Mouse (Mus musculus) Patski (cell line): ENCODE results near the gene Olfr170. TPM values are rescaled to one million over a fixed set of nuclear protein-coding genes. Genes with fewer than 3 reads are reported as not detected.
"Not testable (repeated sequence)": the region's sequence is repeated elsewhere in the genome, so short reads cannot be mapped to it uniquely, and the experiment has no call there.

Source experiments
- ATAC-seq: fragments of 100-300 bp; one replicate; pipeline ENCODE4 v1.8.0; 2021
- CTCF ChIA-PET: fragments of 350-600 bp; sonication (Branson Sonifier 250); formaldehyde crosslinking; loops from one replicate; lab custom pipeline; 2022; ENCODE audit warnings: inconsistent platforms; lab: Charles Lee
- POLR2A ChIA-PET: fragments of 350-600 bp; sonication (Branson Sonifier 250); formaldehyde crosslinking; loops from one replicate; lab custom pipeline; 2022; ENCODE audit warnings: antibody characterized with exemption, inconsistent platforms; lab: Charles Lee
- DNase-seq: peaks from one replicate; pipeline ENCODE4 v3.0.0-alpha.2; 2011; ENCODE audit warnings: low read depth, low spot score
- H3K27me3 ChIP-seq: fragments of 371-371 bp; one replicate; pipeline ENCODE4 v1.5.1; 2021
- CTCF ChIP-seq: fragments of 100-300 bp; IDR thresholded peaks from one replicate; pipeline ENCODE4 v1.5.1; 2021
- in situ Hi-C: fragments of 300-500 bp; cut with MboI; formaldehyde crosslinking; loops from 3 replicates; pipeline ENCODE4 v1.11.1; 2018; ENCODE audit warnings: low pct_unique_long_range_greater_than_20kb, mixed read lengths
- polyA plus RNA-seq: library from polyadenylated mRNA; unstranded; gene quantifications from one replicate; pipeline ENCODE4 v1.2.3, GENCODE M21; 2021

Olfr170 gene
- not detected for polyA plus RNA-seq

GRCm38 (mm10) chr16:19611782-19612181 is at the start of gene Olfr170:
Olfr170 (minus strand) TSS chr16:19611882.
- ATAC-seq, DNase-seq, CTCF ChIA-PET, H3K27me3 ChIP-seq, POLR2A ChIA-PET: not testable (repeated sequence)
- in situ Hi-C loops = loop anchor here (5.0 kb wide), 1 partner anchor 44 kb away; no protein-coding TSS in a partner anchor

- ATAC-seq (no peak), DNase-seq (no peak)
- POLR2A ChIA-PET = no interaction called here
- no peak for TF ChIP-seq CTCF
- CTCF ChIA-PET = no interaction called here
- H3K27me3 ChIP-seq = peaks cover 15% of the 10 kb centered on the region
- in situ Hi-C loops = no loop called here
Measured at GRCm38 (mm10) chr16:19629816-19630215, 18.1 kb upstream of the Olfr170 start, which contains the start of gene Olfr171. Olfr171 (minus strand) TSS chr16:19629916.

GRCm38 (mm10) chr16:19603166-19603565 is 8.5 kb downstream of the Olfr170 start:
- TF ChIP-seq CTCF = no peak
- no peak for ATAC-seq
- no peak for DNase-seq
- ChIA-PET CTCF (no interaction called here), POLR2A (no interaction called here)
- in situ Hi-C loops = no loop called here
- no peaks in the 10 kb centered on the region for H3K27me3 ChIP-seq

GRCm38 (mm10) chr16:19571709-19572108 is 40.0 kb downstream of the Olfr170 start, which contains the start of gene Olfr169:
Olfr169 (minus strand) TSS chr16:19571809.
- in situ Hi-C loops, H3K27me3 ChIP-seq, CTCF ChIA-PET, DNase-seq, ATAC-seq, POLR2A ChIA-PET: not testable (repeated sequence)

Other genes with a start within 250 kb of the Olfr170 start
- not detected for gene Olfr165, start 188.7 kb downstream of the Olfr170 start, polyA plus RNA-seq
- not detected for gene Olfr166, start 128.2 kb downstream of the Olfr170 start, polyA plus RNA-seq
- gene Olfr167, start 89.6 kb downstream of the Olfr170 start, polyA plus RNA-seq = not detected
- not detected for gene Olfr168, start 76.3 kb downstream of the Olfr170 start, polyA plus RNA-seq
- gene Olfr169, start 40.1 kb downstream of the Olfr170 start, polyA plus RNA-seq = not detected
- not detected for gene Olfr171, start 18.0 kb upstream of the Olfr170 start, polyA plus RNA-seq
- 0.12 TPM for gene Lamp3, start 94.5 kb upstream of the Olfr170 start, polyA plus RNA-seq
- not detected for gene B3gnt5, start 148.3 kb upstream of the Olfr170 start, polyA plus RNA-seq